Mouse (Mus musculus): ENCODE measurements at regions not wholly inside any gene's neighbourhood (a gene's known extent, or its start where the extent isn't known, plus 50 kb on each side); places are given as distances from the start of the nearest gene placed in this dataset.

GRCm38 (mm10) chr2:79146563-79146962 lies 108.7 kb upstream of the Itga4 start:
- no peak overlapping the region for H3K4me2 ChIP-seq (ENCODE audit: low read depth)
- H3K36me3 ChIP-seq (replicated peaks; ENCODE audit: control insufficient read depth, insufficient read depth, low read depth), result no peaks in the 10 kb centered on the region
- no peak for TF ChIP-seq EP300 (IDR thresholded peaks at IDR 0.05; ENCODE audit: low read depth)
- no peak for TF ChIP-seq CTCF (IDR thresholded peaks at IDR 0.05; ENCODE audit: low read depth)
- H3K4me1 ChIP-seq (replicated peaks; ENCODE audit: control insufficient read depth in 2 of 2, insufficient read depth in 2 of 2, low read length in 1 of 2), result peaks cover 0 to 3% of the 10 kb centered on the region in 2 experiments; a peak in 1 of 4 replicates
- ATAC-seq (ENCODE audit: insufficient read depth) (no peak), DNase-seq (ENCODE audit: low read depth in 3 of 3, low spot score in 3 of 3) (no peak)
- H3K27me3 ChIP-seq (ENCODE audit: control insufficient read depth, insufficient read depth, low read length), result no peaks in the 10 kb centered on the region
- H3K9me3 ChIP-seq (ENCODE audit: control insufficient read depth, low read length), result no peaks in the 10 kb centered on the region
- H3K27ac ChIP-seq, result no peak overlapping the region
- no peak overlapping the region for H3K4me3 ChIP-seq (ENCODE audit: insufficient read depth in 1 of 2, low read depth in 2 of 2, low read length in 2 of 2)
- no peak overlapping the region for H3K9ac ChIP-seq (replicated peaks)
- 83% methylated on average over 4 of the region's 4 CpGs for WGBS (ENCODE audit: insufficient replicate concordance)

- no peak overlapping the region for H3K4me3 ChIP-seq (ENCODE audit: insufficient read depth in 1 of 2, low read depth in 2 of 2, low read length in 2 of 2)
- no peak overlapping the region for H3K9ac ChIP-seq (replicated peaks)
- no peaks in the 10 kb centered on the region for H3K9me3 ChIP-seq (ENCODE audit: control insufficient read depth, low read length)
- H3K27me3 ChIP-seq (ENCODE audit: control insufficient read depth, insufficient read depth, low read length), result no peaks in the 10 kb centered on the region
- no peak overlapping the region for H3K4me2 ChIP-seq (ENCODE audit: low read depth)
- TF ChIP-seq CTCF (IDR thresholded peaks at IDR 0.05; ENCODE audit: low read depth), result no peak
- TF ChIP-seq EP300 (IDR thresholded peaks at IDR 0.05; ENCODE audit: low read depth), result no peak
- peaks cover 0 to 4% of the 10 kb centered on the region in 2 experiments; a peak in 1 of 4 replicates for H3K4me1 ChIP-seq (replicated peaks; ENCODE audit: control insufficient read depth in 2 of 2, insufficient read depth in 2 of 2, low read length in 1 of 2)
- H3K36me3 ChIP-seq (replicated peaks; ENCODE audit: control insufficient read depth, insufficient read depth, low read depth), result no peaks in the 10 kb centered on the region
- no peak overlapping the region for H3K27ac ChIP-seq
- WGBS (ENCODE audit: insufficient replicate concordance), result 60% methylated on average over 3 of the region's 3 CpGs
- DNase-seq (ENCODE audit: low read depth in 3 of 3, low spot score in 3 of 3) (no peak), ATAC-seq (ENCODE audit: insufficient read depth) (no peak)
These were observed 106.1 kb upstream of the Itga4 start for GRCm38 (mm10) chr2:79149012-79149698.

GRCm38 (mm10) chr2:79151610-79152009 lies 103.6 kb upstream of the Itga4 start:
- Histone ChIP-seq H3K9me3 (ENCODE audit: control insufficient read depth, low read length) (no peaks in the 10 kb centered on the region), H3K36me3 (replicated peaks; ENCODE audit: control insufficient read depth, insufficient read depth, low read depth) (no peaks in the 10 kb centered on the region), H3K4me3 (ENCODE audit: insufficient read depth in 1 of 2, low read depth in 2 of 2, low read length in 2 of 2) (no peak overlapping the region), H3K27me3 (ENCODE audit: control insufficient read depth, insufficient read depth, low read length) (no peaks in the 10 kb centered on the region), H3K4me2 (ENCODE audit: low read depth) (no peak overlapping the region), H3K9ac (replicated peaks) (no peak overlapping the region), H3K27ac (no peak overlapping the region), H3K4me1 (replicated peaks; ENCODE audit: control insufficient read depth in 2 of 2, insufficient read depth in 2 of 2, low read length in 1 of 2) (peaks cover 0 to 4% of the 10 kb centered on the region in 2 experiments; a peak in 1 of 4 replicates)
- ATAC-seq (ENCODE audit: insufficient read depth), result no peak
- DNase-seq (ENCODE audit: low read depth in 3 of 3, low spot score in 3 of 3), result no peak
- no peak for TF ChIP-seq CTCF (IDR thresholded peaks at IDR 0.05; ENCODE audit: low read depth)
- 46% methylated on average over 4 of the region's 4 CpGs for WGBS (ENCODE audit: insufficient replicate concordance)

- no peak for DNase-seq (ENCODE audit: low read depth in 3 of 3, low spot score in 3 of 3)
- H3K4me3 ChIP-seq (ENCODE audit: insufficient read depth in 1 of 2, low read depth in 2 of 2, low read length in 2 of 2), result no peak overlapping the region
- WGBS (ENCODE audit: insufficient replicate concordance), result 58% methylated on average over 6 of the region's 6 CpGs
- no peaks in the 10 kb centered on the region for H3K27me3 ChIP-seq (ENCODE audit: control insufficient read depth, insufficient read depth, low read length)
- TF ChIP-seq CTCF (IDR thresholded peaks at IDR 0.05; ENCODE audit: low read depth) (no peak), EP300 (IDR thresholded peaks at IDR 0.05; ENCODE audit: low read depth) (no peak)
- no peaks in the 10 kb centered on the region for H3K9me3 ChIP-seq (ENCODE audit: control insufficient read depth, low read length)
- peaks cover 0 to 4% of the 10 kb centered on the region in 2 experiments; a peak in 1 of 4 replicates for H3K4me1 ChIP-seq (replicated peaks; ENCODE audit: control insufficient read depth in 2 of 2, insufficient read depth in 2 of 2, low read length in 1 of 2)
- H3K27ac ChIP-seq, result no peak overlapping the region
- no peak overlapping the region for H3K9ac ChIP-seq (replicated peaks)
- no peaks in the 10 kb centered on the region for H3K36me3 ChIP-seq (replicated peaks; ENCODE audit: control insufficient read depth, insufficient read depth, low read depth)
- no peak overlapping the region for H3K4me2 ChIP-seq (ENCODE audit: low read depth)
- no peak for ATAC-seq (ENCODE audit: insufficient read depth)
These were observed 103.1 kb upstream of the Itga4 start for GRCm38 (mm10) chr2:79152031-79152694.

GRCm38 (mm10) chr2:79152695-79153057 lies 102.5 kb upstream of the Itga4 start:
- peaks cover 0 to 4% of the 10 kb centered on the region in 2 experiments; a peak in 1 of 4 replicates for H3K4me1 ChIP-seq (replicated peaks; ENCODE audit: control insufficient read depth in 2 of 2, insufficient read depth in 2 of 2, low read length in 1 of 2)
- H3K4me3 ChIP-seq (ENCODE audit: insufficient read depth in 1 of 2, low read depth in 2 of 2, low read length in 2 of 2), result no peak overlapping the region
- H3K36me3 ChIP-seq (replicated peaks; ENCODE audit: control insufficient read depth, insufficient read depth, low read depth), result no peaks in the 10 kb centered on the region
- no peak overlapping the region for H3K27ac ChIP-seq
- 81% methylated on average over 5 of the region's 5 CpGs for WGBS (ENCODE audit: insufficient replicate concordance)
- no peak for ATAC-seq (ENCODE audit: insufficient read depth)
- H3K9me3 ChIP-seq (ENCODE audit: control insufficient read depth, low read length), result no peaks in the 10 kb centered on the region
- H3K9ac ChIP-seq (replicated peaks), result no peak overlapping the region
- DNase-seq (ENCODE audit: low read depth in 3 of 3, low spot score in 3 of 3), result no peak
- no peak overlapping the region for H3K4me2 ChIP-seq (ENCODE audit: low read depth)
- TF ChIP-seq CTCF (IDR thresholded peaks at IDR 0.05; ENCODE audit: low read depth) (no peak), EP300 (IDR thresholded peaks at IDR 0.05; ENCODE audit: low read depth) (no peak)
- H3K27me3 ChIP-seq (ENCODE audit: control insufficient read depth, insufficient read depth, low read length), result no peaks in the 10 kb centered on the region

Measured in liver, embryonic 14.5 days (tissue).